Mouse (Mus musculus): ENCODE measurements at regions not wholly inside any gene's neighbourhood (a gene's known extent, or its start where the extent isn't known, plus 50 kb on each side); places are given as distances from the start of the nearest gene placed in this dataset.
A peak's percentile ranks its signal among the peaks of the same experiment; 100 is the strongest.

GRCm38 (mm10) chr15:36427334-36427733, 580.2 kb downstream of the Zfp706 start:
- no peaks in the 10 kb centered on the region for H3K9me3 ChIP-seq (ENCODE audit: control insufficient read depth, low read length)
- H3K4me3 ChIP-seq (ENCODE audit: control insufficient read depth in 1 of 2, insufficient read depth in 1 of 2, low read depth in 1 of 2, low read length in 2 of 2) = no peak overlapping the region
- H3K27me3 ChIP-seq (ENCODE audit: control insufficient read depth, insufficient read depth, low read length) = no peaks in the 10 kb centered on the region
- peaks cover 7 to 11% of the 10 kb centered on the region in 2 experiments; a peak in 2 of 4 replicates for H3K4me1 ChIP-seq (ENCODE audit: control insufficient read depth in 2 of 2, insufficient read depth in 2 of 2, low read length in 2 of 2)
- no peak overlapping the region for H3K9ac ChIP-seq (ENCODE audit: low read length)
- H3K36me3 ChIP-seq (ENCODE audit: control insufficient read depth, insufficient read depth, low read length) = no peaks in the 10 kb centered on the region
- ATAC-seq (ENCODE audit: insufficient number of reproducible peaks, insufficient read depth, low FRiP score, low read depth) = no peak
- no peak overlapping the region for H3K4me2 ChIP-seq (ENCODE audit: low read length)
- 49% methylated on average over 4 of the region's 4 CpGs for WGBS
- 0 out of 4 replicates have a peak overlapping the region, but pooled peaks of 1 of the 2 experiments have one; percentile 4 for H3K27ac ChIP-seq (replicated peaks in 1 of 2; ENCODE audit: control insufficient read depth in 1 of 2, insufficient read depth in 1 of 2, low read depth in 2 of 2, low read length in 2 of 2)

GRCm38 (mm10) chr15:36425902-36426301, 581.7 kb downstream of the Zfp706 start:
- H3K4me2 ChIP-seq (ENCODE audit: low read length) = no peak overlapping the region
- H3K4me1 ChIP-seq (ENCODE audit: control insufficient read depth in 2 of 2, insufficient read depth in 2 of 2, low read length in 2 of 2) = peaks cover 7 to 11% of the 10 kb centered on the region in 2 experiments; a peak in 2 of 4 replicates
- H3K27me3 ChIP-seq (ENCODE audit: control insufficient read depth, insufficient read depth, low read length) = no peaks in the 10 kb centered on the region
- no peak overlapping the region for H3K4me3 ChIP-seq (ENCODE audit: control insufficient read depth in 1 of 2, insufficient read depth in 1 of 2, low read depth in 1 of 2, low read length in 2 of 2)
- WGBS = 49% methylated on average over 8 of the region's 8 CpGs
- H3K9me3 ChIP-seq (ENCODE audit: control insufficient read depth, low read length) = no peaks in the 10 kb centered on the region
- H3K36me3 ChIP-seq (ENCODE audit: control insufficient read depth, insufficient read depth, low read length) = no peaks in the 10 kb centered on the region
- no peak for ATAC-seq (ENCODE audit: insufficient number of reproducible peaks, insufficient read depth, low FRiP score, low read depth)
- H3K9ac ChIP-seq (ENCODE audit: low read length) = no peak overlapping the region
- H3K27ac ChIP-seq (replicated peaks in 1 of 2; ENCODE audit: control insufficient read depth in 1 of 2, insufficient read depth in 1 of 2, low read depth in 2 of 2, low read length in 2 of 2) = no peak overlapping the region

- no peaks in the 10 kb centered on the region for H3K27me3 ChIP-seq (ENCODE audit: control insufficient read depth, insufficient read depth, low read length)
- no peak overlapping the region for H3K4me3 ChIP-seq (ENCODE audit: control insufficient read depth in 1 of 2, insufficient read depth in 1 of 2, low read depth in 1 of 2, low read length in 2 of 2)
- H3K9ac ChIP-seq (ENCODE audit: low read length) = no peak overlapping the region
- no peak overlapping the region for H3K27ac ChIP-seq (replicated peaks in 1 of 2; ENCODE audit: control insufficient read depth in 1 of 2, insufficient read depth in 1 of 2, low read depth in 2 of 2, low read length in 2 of 2)
- H3K4me2 ChIP-seq (ENCODE audit: low read length) = no peak overlapping the region
- no peak for ATAC-seq (ENCODE audit: insufficient number of reproducible peaks, insufficient read depth, low FRiP score, low read depth)
- H3K36me3 ChIP-seq (ENCODE audit: control insufficient read depth, insufficient read depth, low read length) = no peaks in the 10 kb centered on the region
- H3K9me3 ChIP-seq (ENCODE audit: control insufficient read depth, low read length) = no peaks in the 10 kb centered on the region
- peaks cover 18 to 20% of the 10 kb centered on the region in 2 experiments for H3K4me1 ChIP-seq (ENCODE audit: control insufficient read depth in 2 of 2, insufficient read depth in 2 of 2, low read length in 2 of 2)
- 71% methylated on average over 8 of the region's 8 CpGs for WGBS
Measured at GRCm38 (mm10) chr15:36424047-36424446, 583.5 kb downstream of the Zfp706 start.

GRCm38 (mm10) chr15:36422781-36423180, 584.8 kb downstream of the Zfp706 start:
- Histone ChIP-seq H3K9ac (ENCODE audit: low read length) (no peak overlapping the region), H3K9me3 (ENCODE audit: control insufficient read depth, low read length) (no peaks in the 10 kb centered on the region), H3K27me3 (ENCODE audit: control insufficient read depth, insufficient read depth, low read length) (no peaks in the 10 kb centered on the region), H3K4me1 (ENCODE audit: control insufficient read depth in 2 of 2, insufficient read depth in 2 of 2, low read length in 2 of 2) (peaks cover 17 to 20% of the 10 kb centered on the region in 2 experiments), H3K36me3 (ENCODE audit: control insufficient read depth, insufficient read depth, low read length) (no peaks in the 10 kb centered on the region), H3K4me3 (ENCODE audit: control insufficient read depth in 1 of 2, insufficient read depth in 1 of 2, low read depth in 1 of 2, low read length in 2 of 2) (no peak overlapping the region), H3K4me2 (ENCODE audit: low read length) (no peak overlapping the region), H3K27ac (replicated peaks in 1 of 2; ENCODE audit: control insufficient read depth in 1 of 2, insufficient read depth in 1 of 2, low read depth in 2 of 2, low read length in 2 of 2) (no peak overlapping the region)
- ATAC-seq (ENCODE audit: insufficient number of reproducible peaks, insufficient read depth, low FRiP score, low read depth) = no peak
- WGBS = 64% methylated on average over 3 of the region's 3 CpGs

GRCm38 (mm10) chr15:36419943-36420480, 587.6 kb downstream of the Zfp706 start:
- 46% methylated on average over 7 of the region's 7 CpGs for WGBS
- peaks cover 17% of the 10 kb centered on the region in 2 experiments for H3K4me1 ChIP-seq (ENCODE audit: control insufficient read depth in 2 of 2, insufficient read depth in 2 of 2, low read length in 2 of 2)
- no peak overlapping the region for H3K4me3 ChIP-seq (ENCODE audit: control insufficient read depth in 1 of 2, insufficient read depth in 1 of 2, low read depth in 1 of 2, low read length in 2 of 2)
- no peak for ATAC-seq (ENCODE audit: insufficient number of reproducible peaks, insufficient read depth, low FRiP score, low read depth)
- no peaks in the 10 kb centered on the region for H3K9me3 ChIP-seq (ENCODE audit: control insufficient read depth, low read length)
- 0 out of 4 replicates have a peak overlapping the region, but pooled peaks of 1 of the 2 experiments have one; percentile 25 for H3K27ac ChIP-seq (replicated peaks in 1 of 2; ENCODE audit: control insufficient read depth in 1 of 2, insufficient read depth in 1 of 2, low read depth in 2 of 2, low read length in 2 of 2)
- H3K9ac ChIP-seq (ENCODE audit: low read length) = no peak overlapping the region
- H3K27me3 ChIP-seq (ENCODE audit: control insufficient read depth, insufficient read depth, low read length) = no peaks in the 10 kb centered on the region
- H3K4me2 ChIP-seq (ENCODE audit: low read length) = no peak overlapping the region
- no peaks in the 10 kb centered on the region for H3K36me3 ChIP-seq (ENCODE audit: control insufficient read depth, insufficient read depth, low read length)

GRCm38 (mm10) chr15:36417426-36417825, 590.1 kb downstream of the Zfp706 start:
- Histone ChIP-seq H3K4me3 (ENCODE audit: control insufficient read depth in 1 of 2, insufficient read depth in 1 of 2, low read depth in 1 of 2, low read length in 2 of 2) (no peak overlapping the region), H3K9ac (ENCODE audit: low read length) (no peak overlapping the region), H3K27me3 (ENCODE audit: control insufficient read depth, insufficient read depth, low read length) (no peaks in the 10 kb centered on the region), H3K4me2 (ENCODE audit: low read length) (no peak overlapping the region), H3K4me1 (ENCODE audit: control insufficient read depth in 2 of 2, insufficient read depth in 2 of 2, low read length in 2 of 2) (peaks cover 12 to 17% of the 10 kb centered on the region in 2 experiments), H3K36me3 (ENCODE audit: control insufficient read depth, insufficient read depth, low read length) (no peaks in the 10 kb centered on the region), H3K27ac (replicated peaks in 1 of 2; ENCODE audit: control insufficient read depth in 1 of 2, insufficient read depth in 1 of 2, low read depth in 2 of 2, low read length in 2 of 2) (no peak overlapping the region), H3K9me3 (ENCODE audit: control insufficient read depth, low read length) (no peaks in the 10 kb centered on the region)
- no peak for ATAC-seq (ENCODE audit: insufficient number of reproducible peaks, insufficient read depth, low FRiP score, low read depth)
- 41% methylated on average over 3 of the region's 3 CpGs for WGBS

GRCm38 (mm10) chr15:36415552-36416249, 591.9 kb downstream of the Zfp706 start:
- 74% methylated on average over 5 of the region's 5 CpGs for WGBS
- Histone ChIP-seq H3K4me1 (ENCODE audit: control insufficient read depth in 2 of 2, insufficient read depth in 2 of 2, low read length in 2 of 2) (peaks cover 12 to 17% of the 10 kb centered on the region in 2 experiments), H3K9ac (ENCODE audit: low read length) (no peak overlapping the region), H3K27me3 (ENCODE audit: control insufficient read depth, insufficient read depth, low read length) (no peaks in the 10 kb centered on the region), H3K4me3 (ENCODE audit: control insufficient read depth in 1 of 2, insufficient read depth in 1 of 2, low read depth in 1 of 2, low read length in 2 of 2) (no peak overlapping the region), H3K36me3 (ENCODE audit: control insufficient read depth, insufficient read depth, low read length) (no peaks in the 10 kb centered on the region), H3K4me2 (ENCODE audit: low read length) (no peak overlapping the region), H3K27ac (replicated peaks in 1 of 2; ENCODE audit: control insufficient read depth in 1 of 2, insufficient read depth in 1 of 2, low read depth in 2 of 2, low read length in 2 of 2) (no peak overlapping the region), H3K9me3 (ENCODE audit: control insufficient read depth, low read length) (no peaks in the 10 kb centered on the region)
- no peak for ATAC-seq (ENCODE audit: insufficient number of reproducible peaks, insufficient read depth, low FRiP score, low read depth)

All from heart, embryonic 14.5 days (tissue).